Mouse (Mus musculus) lung, embryonic 15.5 days (tissue): ENCODE measurements at regions not wholly inside any gene's neighbourhood (a gene's known extent, or its start where the extent isn't known, plus 50 kb on each side); places are given as distances from the start of the nearest gene placed in this dataset.

Source experiments
- ATAC-seq: fragments of 200-750 bp; cut with Nextera tagmentation; 2 replicates; pipeline ENCODE4 v1.8.0; 2017; ENCODE audit warnings: moderate number of reproducible peaks, borderline replicate concordance; ENCODE audit not compliant: low FRiP score, low TSS enrichment; ENCODE audit errors: extremely low read depth
- H3K27ac ChIP-seq: fragments of 300-500 bp; sonication (generic); 2 replicates; pipeline ENCODE4 v1.5.1; 2015; ENCODE audit warnings: moderate library complexity, mild to moderate bottlenecking, inconsistent platforms
- H3K27me3 ChIP-seq: fragments of 300-500 bp; sonication (generic); 2 replicates; pipeline ENCODE4 v1.6.1; 2015; ENCODE audit warnings: inconsistent platforms
- H3K36me3 ChIP-seq: fragments of 300-500 bp; sonication (generic); 2 replicates; pipeline ENCODE4 v1.6.1; 2015; ENCODE audit warnings: inconsistent platforms
- H3K4me1 ChIP-seq: fragments of 300-500 bp; sonication (generic); 2 replicates; pipeline ENCODE4 v1.6.1; 2015; ENCODE audit warnings: inconsistent platforms
- H3K4me2 ChIP-seq: fragments of 300-500 bp; sonication (generic); 2 replicates; pipeline ENCODE4 v1.6.1; 2015; ENCODE audit warnings: inconsistent platforms, mild to moderate bottlenecking, moderate library complexity
- H3K4me3 ChIP-seq: fragments of 300-500 bp; sonication (generic); 2 replicates; pipeline ENCODE4 v1.5.1; 2015; ENCODE audit warnings: mild to moderate bottlenecking, inconsistent platforms
- H3K9ac ChIP-seq: fragments of 300-500 bp; sonication (generic); 2 replicates; pipeline ENCODE4 v1.6.1; 2015; ENCODE audit warnings: inconsistent platforms
- H3K9me3 ChIP-seq: fragments of 300-500 bp; sonication (generic); 2 replicates; pipeline ENCODE4 v1.6.1; 2016; ENCODE audit warnings: inconsistent platforms
- WGBS: fragments of 180-500 bp; shearing (Covaris S2); methylation state at CpG from one replicate; pipeline ENCODE4 v1.1.7; 2015; 5-methylcytosine and 5-hydroxymethylcytosine counted together

DNA sequence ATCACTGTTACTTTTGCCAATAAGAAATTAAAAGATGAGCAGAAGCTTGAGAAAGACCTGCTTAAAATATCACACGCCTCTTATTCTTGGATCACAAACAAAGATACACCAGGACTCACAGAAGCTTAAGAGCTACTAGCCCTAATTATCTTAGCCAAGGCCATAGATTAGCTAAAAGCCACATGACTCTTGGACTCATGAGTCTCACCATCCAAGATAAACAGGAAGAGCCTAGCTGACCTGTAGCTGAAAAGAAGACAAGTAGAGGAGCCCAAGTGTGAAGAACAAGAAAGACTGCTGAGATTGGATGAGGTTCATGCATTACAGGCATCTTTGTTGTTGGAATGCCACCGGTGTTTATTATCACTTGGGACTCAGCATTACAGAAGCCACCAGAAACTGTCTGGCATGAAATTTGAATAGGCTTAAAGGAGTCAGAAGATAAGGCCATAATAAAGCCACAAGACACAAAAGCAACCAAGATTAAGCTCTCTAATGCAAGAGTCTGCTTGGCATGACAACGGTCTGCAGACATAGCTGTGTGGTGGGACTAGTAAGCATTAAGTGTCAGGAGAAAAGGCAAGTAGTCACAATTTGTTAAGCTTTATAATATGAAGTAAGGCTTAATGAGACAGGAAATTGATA, 63.8 kb upstream of the Asb5 start:
- WGBS: 44% methylated on average over 3 of the region's 3 CpGs
- H3K9me3 ChIP-seq: no peaks in the 10 kb centered on the region
- H3K4me3 ChIP-seq: no peak overlapping the region
- H3K27ac ChIP-seq: no peak overlapping the region
- no peaks in the 10 kb centered on the region for H3K36me3 ChIP-seq
- H3K4me2 ChIP-seq: no peak overlapping the region
- H3K9ac ChIP-seq: no peak overlapping the region
- ATAC-seq: no peak
- no peaks in the 10 kb centered on the region for H3K27me3 ChIP-seq
- H3K4me1 ChIP-seq: no peaks in the 10 kb centered on the region
